In genomic region chr5:22059251-22059650, GRCm38 (mm10) we compare ENCODE assay signal across 25 mouse cellular contexts.
"Had no signal": no experiment of that assay in that cellular context is flagged by ENCODE, and none has a peak within 500 bp of the region (broad histone marks: within the 10 kb centered on the region; RNA-seq: fewer than 3 reads in every experiment).

No protein-coding gene starts in this region.

- H3K4me3 ChIP-seq: embryonic facial prominence, embryonic 10.5 days; embryonic facial prominence, embryonic 12.5 days; embryonic facial prominence, embryonic 13.5 days; embryonic facial prominence, embryonic 15.5 days; erythroblast, embryonic 14.5 days; forebrain, embryonic 10.5 days; forebrain, embryonic 12.5 days; forebrain, embryonic 13.5 days; forebrain, embryonic 15.5 days; gastrocnemius, adult 2 months; heart, adult 2 months; heart, embryonic 10.5 days had no signal

- H3K27ac ChIP-seq: embryonic facial prominence, embryonic 10.5 days; embryonic facial prominence, embryonic 12.5 days; embryonic facial prominence, embryonic 13.5 days; embryonic facial prominence, embryonic 15.5 days; forebrain, embryonic 10.5 days; forebrain, embryonic 12.5 days; forebrain, embryonic 13.5 days; forebrain, embryonic 15.5 days; gastrocnemius, adult 2 months; heart, adult 2 months; heart, embryonic 10.5 days had no signal

- H3K36me3 ChIP-seq: embryonic facial prominence, embryonic 10.5 days; embryonic facial prominence, embryonic 12.5 days; embryonic facial prominence, embryonic 13.5 days; embryonic facial prominence, embryonic 15.5 days; forebrain, embryonic 10.5 days; forebrain, embryonic 12.5 days; forebrain, embryonic 15.5 days; heart, embryonic 10.5 days had no signal

- H3K9me3 ChIP-seq: embryonic facial prominence, embryonic 10.5 days; embryonic facial prominence, embryonic 12.5 days; embryonic facial prominence, embryonic 13.5 days; embryonic facial prominence, embryonic 15.5 days; forebrain, embryonic 10.5 days; forebrain, embryonic 12.5 days; forebrain, embryonic 13.5 days; forebrain, embryonic 15.5 days; heart, embryonic 10.5 days had no signal

- DNase-seq: cerebellum, adult 9-10 months; cerebellum, adult 9-11 months; cerebellum, postnatal 10 days; cerebellum, postnatal 14 days; cerebellum, postnatal 36 days; embryo, embryonic 11 days; gastrocnemius, adult 2 months; gastrocnemius, postnatal 10 days; gastrocnemius, postnatal 14 days; gastrocnemius, postnatal 25 days; gastrocnemius, postnatal 36 days; heart, adult 11 months; heart, adult 2 months had no signal

- H3K27me3 ChIP-seq: embryonic facial prominence, embryonic 12.5 days; embryonic facial prominence, embryonic 13.5 days; embryonic facial prominence, embryonic 15.5 days; forebrain, embryonic 12.5 days; forebrain, embryonic 13.5 days; forebrain, embryonic 15.5 days had no signal

- ATAC-seq: forebrain, embryonic 13.5 days; forebrain, embryonic 14.5 days; forebrain, embryonic 15.5 days; forebrain, embryonic 16.5 days had no signal

- H3K9ac ChIP-seq: embryonic facial prominence, embryonic 12.5 days; embryonic facial prominence, embryonic 13.5 days; embryonic facial prominence, embryonic 15.5 days; forebrain, embryonic 12.5 days; forebrain, embryonic 13.5 days; forebrain, embryonic 15.5 days had no signal

- H3K4me1 ChIP-seq: embryonic facial prominence, embryonic 10.5 days; embryonic facial prominence, embryonic 12.5 days; embryonic facial prominence, embryonic 13.5 days; embryonic facial prominence, embryonic 15.5 days; forebrain, embryonic 10.5 days; forebrain, embryonic 12.5 days; forebrain, embryonic 13.5 days; forebrain, embryonic 15.5 days; heart, embryonic 10.5 days had no signal

- H3K4me2 ChIP-seq: embryonic facial prominence, embryonic 12.5 days; embryonic facial prominence, embryonic 13.5 days; embryonic facial prominence, embryonic 15.5 days; forebrain, embryonic 12.5 days; forebrain, embryonic 13.5 days; forebrain, embryonic 15.5 days had no signal
